Mouse (Mus musculus): ENCODE results near the gene Fgfr2. TPM values are rescaled to one million over a fixed set of nuclear protein-coding genes. Genes with fewer than 3 reads are reported as not detected.

Gene Fgfr2
- polyA plus RNA-seq, 1 experiment from 2014 or later = 92.0 TPM

DNA sequence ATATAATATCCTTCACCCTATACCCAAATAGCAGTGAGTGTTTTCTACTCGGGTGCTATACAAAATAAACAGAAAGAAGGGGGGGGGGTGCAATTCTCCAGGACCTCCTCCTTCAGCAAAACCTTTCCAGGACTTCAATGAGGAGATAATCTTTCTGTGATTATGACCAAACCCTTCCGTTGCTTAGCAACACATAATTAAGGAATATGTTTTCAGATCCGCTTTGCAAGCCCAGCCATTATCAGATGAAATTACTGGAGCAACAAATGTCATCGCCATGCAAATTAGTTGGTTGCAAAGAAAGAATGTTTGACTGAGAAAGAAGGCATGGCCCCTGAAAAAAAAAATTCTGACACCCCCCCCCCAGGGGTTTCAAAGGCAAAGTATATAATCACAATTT, 111.5 kb downstream of the Fgfr2 start:
- Histone ChIP-seq H3K4me3 (ENCODE audit: low read depth, low read length) (no peak overlapping the region), H3K9me3 (ENCODE audit: control insufficient read depth, low read length) (no peaks in the 10 kb centered on the region), H3K36me3 (ENCODE audit: control insufficient read depth, insufficient read depth, low read length) (0 out of 2 replicates have a peak, but pooled peaks cover 2% of the 10 kb centered on the region), H3K9ac (ENCODE audit: low read length) (no peak overlapping the region), H3K27ac (ENCODE audit: low read depth, low read length) (no peak overlapping the region), H3K4me1 (ENCODE audit: control insufficient read depth, insufficient read depth, low read length) (peaks cover 56% of the 10 kb centered on the region), H3K4me2 (no peak overlapping the region), H3K27me3 (ENCODE audit: control insufficient read depth, insufficient read depth, low read length) (no peaks in the 10 kb centered on the region)
- DNase-seq (ENCODE audit: low spot score, missing footprints) (no peak), ATAC-seq (ENCODE audit: low FRiP score) (no peak)
- 61% methylated on average over 4 of the region's 4 CpGs for WGBS

DNA sequence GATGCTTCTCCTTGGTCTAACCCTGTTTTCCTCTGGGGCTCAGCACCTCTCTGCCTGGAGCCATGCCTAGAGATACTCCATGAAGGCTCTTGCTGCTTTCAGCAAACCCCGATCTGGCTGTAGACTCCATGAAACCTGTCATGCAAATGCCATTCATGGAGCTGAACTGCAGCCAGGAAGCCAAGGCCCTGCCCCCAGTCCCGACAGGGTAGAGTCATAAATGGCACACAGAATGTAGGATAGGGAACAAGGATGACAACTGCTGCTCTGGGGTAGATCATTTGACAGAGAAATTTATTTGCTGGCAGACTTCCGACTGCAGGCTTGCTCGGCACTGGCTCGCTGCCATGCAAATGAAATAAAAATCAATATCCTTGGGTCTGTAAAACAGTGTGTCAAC, 112.0 kb downstream of the Fgfr2 start:
- Histone ChIP-seq H3K36me3 (ENCODE audit: control insufficient read depth, insufficient read depth, low read length) (0 out of 2 replicates have a peak, but pooled peaks cover 2% of the 10 kb centered on the region), H3K4me3 (ENCODE audit: low read depth, low read length) (no peak overlapping the region), H3K9me3 (ENCODE audit: control insufficient read depth, low read length) (no peaks in the 10 kb centered on the region), H3K9ac (ENCODE audit: low read length) (no peak overlapping the region), H3K4me1 (ENCODE audit: control insufficient read depth, insufficient read depth, low read length) (peaks cover 51% of the 10 kb centered on the region), H3K27ac (ENCODE audit: low read depth, low read length) (peak overlapping the region; percentile 30; the same call in 1 of the 2 replicates), H3K4me2 (no peak overlapping the region), H3K27me3 (ENCODE audit: control insufficient read depth, insufficient read depth, low read length) (no peaks in the 10 kb centered on the region)
- no peak for DNase-seq (ENCODE audit: low spot score, missing footprints)
- no peak for ATAC-seq (ENCODE audit: low FRiP score)
- 62% methylated on average over 5 of the region's 5 CpGs for WGBS

DNA sequence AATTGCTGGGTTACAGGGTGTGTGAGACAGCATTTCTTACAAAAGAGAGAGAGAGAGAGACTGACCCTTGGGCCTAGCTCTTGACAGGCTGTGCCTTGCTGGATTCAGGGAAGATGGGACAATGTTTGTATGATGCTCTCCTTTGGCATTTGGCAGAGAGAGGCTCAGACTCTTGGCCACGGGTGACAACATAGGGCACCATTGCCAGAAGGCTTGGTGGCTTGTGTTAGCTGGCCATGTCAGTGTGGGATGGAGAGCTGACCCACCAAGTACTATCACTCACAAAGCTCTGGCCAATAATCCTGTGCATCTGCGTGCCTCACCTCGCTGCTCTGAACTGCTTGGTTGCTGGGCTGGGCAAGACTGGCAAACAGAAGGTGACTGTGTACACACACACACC, 112.7 kb downstream of the Fgfr2 start:
- Histone ChIP-seq H3K9me3 (ENCODE audit: control insufficient read depth, low read length) (no peaks in the 10 kb centered on the region), H3K27ac (ENCODE audit: low read depth, low read length) (no peak overlapping the region), H3K27me3 (ENCODE audit: control insufficient read depth, insufficient read depth, low read length) (no peaks in the 10 kb centered on the region), H3K4me1 (ENCODE audit: control insufficient read depth, insufficient read depth, low read length) (peaks cover 44% of the 10 kb centered on the region), H3K4me2 (no peak overlapping the region), H3K9ac (ENCODE audit: low read length) (no peak overlapping the region), H3K4me3 (ENCODE audit: low read depth, low read length) (no peak overlapping the region), H3K36me3 (ENCODE audit: control insufficient read depth, insufficient read depth, low read length) (0 out of 2 replicates have a peak, but pooled peaks cover 2% of the 10 kb centered on the region)
- 83% methylated on average over 3 of the region's 3 CpGs for WGBS
- DNase-seq (ENCODE audit: low spot score, missing footprints) (no peak), ATAC-seq (ENCODE audit: low FRiP score) (no peak)

DNA sequence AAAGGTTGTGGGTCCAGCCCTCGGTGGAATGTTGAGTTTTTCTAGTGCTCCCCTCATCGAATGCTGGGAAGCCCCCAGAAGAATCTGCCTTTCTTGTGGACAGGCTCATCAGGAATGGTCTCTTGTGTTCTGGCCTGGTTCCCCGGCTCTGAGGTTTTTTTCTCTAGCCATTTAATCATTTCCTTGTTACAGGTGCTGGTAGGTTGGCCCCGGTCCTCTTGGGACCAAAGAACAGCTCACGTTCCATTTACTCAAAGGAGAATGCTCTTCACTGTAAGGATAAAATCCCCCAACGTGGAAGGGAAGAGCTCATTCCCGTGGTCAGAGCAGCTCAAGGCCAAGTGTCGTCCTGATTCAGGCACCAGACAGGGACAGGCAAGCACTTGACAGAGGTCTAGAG, 113.5 kb downstream of the Fgfr2 start:
- H3K36me3 ChIP-seq (ENCODE audit: control insufficient read depth, insufficient read depth, low read length) = no peaks in the 10 kb centered on the region
- H3K9me3 ChIP-seq (ENCODE audit: control insufficient read depth, low read length) = no peaks in the 10 kb centered on the region
- H3K9ac ChIP-seq (ENCODE audit: low read length) = no peak overlapping the region
- H3K27me3 ChIP-seq (ENCODE audit: control insufficient read depth, insufficient read depth, low read length) = no peaks in the 10 kb centered on the region
- H3K4me3 ChIP-seq (ENCODE audit: low read depth, low read length) = no peak overlapping the region
- no peak overlapping the region for H3K27ac ChIP-seq (ENCODE audit: low read depth, low read length)
- H3K4me1 ChIP-seq (ENCODE audit: control insufficient read depth, insufficient read depth, low read length) = peaks cover 36% of the 10 kb centered on the region
- 84% methylated on average over 8 of the region's 8 CpGs for WGBS
- H3K4me2 ChIP-seq = no peak overlapping the region
- no peak for DNase-seq (ENCODE audit: low spot score, missing footprints)
- ATAC-seq (ENCODE audit: low FRiP score) = no peak

DNA sequence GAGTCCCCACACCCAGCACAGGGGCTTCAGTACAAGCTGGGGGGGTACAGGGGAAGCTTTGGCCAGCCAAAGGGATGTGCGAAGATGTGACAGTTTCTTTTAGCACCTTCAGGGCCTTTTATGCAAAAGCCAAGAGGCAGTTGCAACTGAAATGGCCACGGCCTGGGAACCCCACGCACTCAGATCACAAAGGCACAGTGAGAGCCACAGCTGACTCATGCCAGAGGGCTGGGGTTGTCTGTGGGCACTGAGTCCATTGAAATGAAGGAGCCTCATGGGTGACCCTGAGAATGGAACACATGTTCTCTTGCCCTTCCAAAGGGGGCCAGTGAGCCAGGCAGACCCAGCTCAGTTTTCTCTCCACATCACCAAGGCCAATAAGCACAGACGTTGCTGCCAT, 114.5 kb downstream of the Fgfr2 start:
- no peaks in the 10 kb centered on the region for H3K36me3 ChIP-seq (ENCODE audit: control insufficient read depth, insufficient read depth, low read length)
- H3K4me2 ChIP-seq = no peak overlapping the region
- no peak for DNase-seq (ENCODE audit: low spot score, missing footprints)
- peaks cover 27% of the 10 kb centered on the region for H3K4me1 ChIP-seq (ENCODE audit: control insufficient read depth, insufficient read depth, low read length)
- no peak overlapping the region for H3K27ac ChIP-seq (ENCODE audit: low read depth, low read length)
- WGBS = 87% methylated on average over 4 of the region's 4 CpGs
- ATAC-seq (ENCODE audit: low FRiP score) = no peak
- no peaks in the 10 kb centered on the region for H3K27me3 ChIP-seq (ENCODE audit: control insufficient read depth, insufficient read depth, low read length)
- H3K4me3 ChIP-seq (ENCODE audit: low read depth, low read length) = no peak overlapping the region
- no peak overlapping the region for H3K9ac ChIP-seq (ENCODE audit: low read length)
- no peaks in the 10 kb centered on the region for H3K9me3 ChIP-seq (ENCODE audit: control insufficient read depth, low read length)

DNA sequence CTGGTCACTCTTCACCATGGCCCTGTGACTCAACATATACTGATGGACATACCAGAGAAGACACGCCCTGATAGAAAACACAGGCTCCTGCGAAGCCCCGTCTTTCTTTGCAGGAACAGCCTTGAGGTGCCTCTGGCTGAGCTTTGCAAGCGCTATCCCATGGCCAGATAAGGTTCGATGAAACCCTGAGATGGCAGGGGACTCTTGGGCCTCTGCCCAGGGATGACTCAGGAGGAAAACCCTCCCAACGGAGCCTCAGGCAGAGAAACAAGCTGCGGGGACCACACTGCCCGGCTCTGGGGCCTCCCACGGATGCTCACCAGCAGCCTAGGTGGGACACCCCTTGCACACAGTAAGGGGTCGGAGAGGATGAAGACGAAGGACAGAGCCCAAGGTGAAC, 115.8 kb downstream of the Fgfr2 start:
- ATAC-seq (ENCODE audit: low FRiP score) (no peak), DNase-seq (ENCODE audit: low spot score, missing footprints) (no peak)
- no peaks in the 10 kb centered on the region for H3K36me3 ChIP-seq (ENCODE audit: control insufficient read depth, insufficient read depth, low read length)
- H3K4me1 ChIP-seq (ENCODE audit: control insufficient read depth, insufficient read depth, low read length) = peaks cover 15% of the 10 kb centered on the region
- no peak overlapping the region for H3K9ac ChIP-seq (ENCODE audit: low read length)
- no peaks in the 10 kb centered on the region for H3K9me3 ChIP-seq (ENCODE audit: control insufficient read depth, low read length)
- no peak overlapping the region for H3K27ac ChIP-seq (ENCODE audit: low read depth, low read length)
- no peak overlapping the region for H3K4me3 ChIP-seq (ENCODE audit: low read depth, low read length)
- H3K27me3 ChIP-seq (ENCODE audit: control insufficient read depth, insufficient read depth, low read length) = no peaks in the 10 kb centered on the region
- no peak overlapping the region for H3K4me2 ChIP-seq
- 92% methylated on average over 11 of the region's 11 CpGs for WGBS

DNA sequence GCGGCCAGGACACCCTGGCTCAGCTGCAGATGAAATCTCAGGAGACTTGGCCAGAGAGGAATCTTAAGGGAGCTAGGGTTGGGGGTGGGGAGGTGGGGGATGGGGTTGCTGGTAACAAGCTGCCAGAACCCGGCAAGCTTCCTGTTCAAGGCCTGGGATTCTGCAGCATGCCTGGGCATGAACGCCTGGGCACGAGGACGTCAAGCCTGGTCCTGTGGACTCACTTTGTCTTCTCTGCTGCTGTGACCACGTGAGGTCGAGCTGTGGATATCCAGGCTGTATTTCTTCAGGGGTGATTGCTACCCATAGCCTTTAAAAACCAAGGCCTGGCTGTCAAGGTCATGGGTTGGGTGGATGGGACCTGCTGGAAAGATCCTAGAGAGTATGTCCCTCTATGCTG, 117.4 kb downstream of the Fgfr2 start:
- Histone ChIP-seq H3K4me3 (ENCODE audit: low read depth, low read length) (no peak overlapping the region), H3K27ac (ENCODE audit: low read depth, low read length) (no peak overlapping the region), H3K9me3 (ENCODE audit: control insufficient read depth, low read length) (no peaks in the 10 kb centered on the region), H3K36me3 (ENCODE audit: control insufficient read depth, insufficient read depth, low read length) (no peaks in the 10 kb centered on the region), H3K4me2 (no peak overlapping the region), H3K9ac (ENCODE audit: low read length) (no peak overlapping the region), H3K4me1 (ENCODE audit: control insufficient read depth, insufficient read depth, low read length) (no peaks in the 10 kb centered on the region; the same call in 1 of the 2 replicates), H3K27me3 (ENCODE audit: control insufficient read depth, insufficient read depth, low read length) (no peaks in the 10 kb centered on the region)
- DNase-seq (ENCODE audit: low spot score, missing footprints) (no peak), ATAC-seq (ENCODE audit: low FRiP score) (no peak)
- WGBS = 83% methylated on average over 7 of the region's 7 CpGs

DNA sequence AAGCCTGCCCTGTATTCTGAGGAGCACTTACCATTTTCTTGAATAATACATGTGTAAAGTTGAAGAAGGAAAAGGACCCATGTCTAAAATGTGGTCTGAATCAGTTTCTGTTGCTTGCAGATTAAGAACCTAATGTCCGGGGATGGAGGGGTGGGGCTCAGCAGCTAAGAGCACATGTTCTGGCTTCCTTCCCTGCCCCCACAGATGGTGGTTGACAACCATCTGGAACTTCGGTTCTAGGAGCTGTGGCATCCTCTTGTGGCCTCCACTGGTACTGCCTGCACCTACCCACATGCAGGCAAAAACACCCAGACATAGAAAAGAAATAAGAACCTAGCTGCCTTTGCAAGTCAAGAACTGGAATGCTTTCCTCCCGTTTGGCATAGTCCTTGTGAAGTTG, 119.7 kb downstream of the Fgfr2 start:
- no peak overlapping the region for H3K4me2 ChIP-seq
- H3K4me3 ChIP-seq (ENCODE audit: low read depth, low read length) = no peak overlapping the region
- no peaks in the 10 kb centered on the region for H3K4me1 ChIP-seq (ENCODE audit: control insufficient read depth, insufficient read depth, low read length)
- H3K9me3 ChIP-seq (ENCODE audit: control insufficient read depth, low read length) = no peaks in the 10 kb centered on the region
- DNase-seq (ENCODE audit: low spot score, missing footprints) (peak; percentile 91), ATAC-seq (ENCODE audit: low FRiP score) (0 out of 2 replicates have a peak, but pooled peaks have one; percentile 44)
- H3K9ac ChIP-seq (ENCODE audit: low read length) = no peak overlapping the region
- WGBS = 53% methylated on average over 3 of the region's 3 CpGs
- H3K27me3 ChIP-seq (ENCODE audit: control insufficient read depth, insufficient read depth, low read length) = no peaks in the 10 kb centered on the region
- no peak overlapping the region for H3K27ac ChIP-seq (ENCODE audit: low read depth, low read length)
- H3K36me3 ChIP-seq (ENCODE audit: control insufficient read depth, insufficient read depth, low read length) = peaks cover 6% of the 10 kb centered on the region; the same call in 1 of the 2 replicates

DNA sequence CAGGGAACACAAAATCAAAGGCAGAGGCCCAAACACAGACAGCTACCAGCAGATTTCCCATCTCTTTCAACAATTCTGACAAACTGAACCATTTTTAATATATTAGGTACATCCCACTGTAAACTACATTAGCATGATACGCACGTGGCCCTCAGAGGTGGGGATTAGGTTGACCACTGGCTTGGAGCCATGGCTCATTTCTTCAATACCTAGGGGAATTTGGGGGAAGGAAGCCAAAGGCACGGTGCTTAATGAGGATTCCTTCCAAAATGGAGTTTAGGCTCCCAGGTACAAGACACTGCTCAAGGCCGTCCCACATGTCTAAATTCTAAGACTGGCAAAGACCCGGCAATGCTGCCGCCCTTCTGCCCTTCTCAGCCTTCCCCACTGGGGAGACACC, 120.9 kb downstream of the Fgfr2 start:
- H3K27ac ChIP-seq (ENCODE audit: low read depth, low read length) = no peak overlapping the region
- 88% methylated on average over 6 of the region's 6 CpGs for WGBS
- no peaks in the 10 kb centered on the region for H3K4me1 ChIP-seq (ENCODE audit: control insufficient read depth, insufficient read depth, low read length)
- no peak for DNase-seq (ENCODE audit: low spot score, missing footprints)
- no peak overlapping the region for H3K9ac ChIP-seq (ENCODE audit: low read length)
- no peak overlapping the region for H3K4me2 ChIP-seq
- no peak overlapping the region for H3K4me3 ChIP-seq (ENCODE audit: low read depth, low read length)
- H3K27me3 ChIP-seq (ENCODE audit: control insufficient read depth, insufficient read depth, low read length) = no peaks in the 10 kb centered on the region
- H3K9me3 ChIP-seq (ENCODE audit: control insufficient read depth, low read length) = no peaks in the 10 kb centered on the region
- H3K36me3 ChIP-seq (ENCODE audit: control insufficient read depth, insufficient read depth, low read length) = peaks cover 9% of the 10 kb centered on the region; the same call in 1 of the 2 replicates
- no peak for ATAC-seq (ENCODE audit: low FRiP score)
